Mouse (Mus musculus) lung, embryonic 15.5 days (tissue): Measurements from ENCODE around the gene Tmx2. TPM values are rescaled to one million over a fixed set of nuclear protein-coding genes. Genes with fewer than 3 reads are reported as not detected.

Source experiments
- ATAC-seq: fragments of 200-750 bp; cut with Nextera tagmentation; 2 replicates; pipeline ENCODE4 v1.8.0; 2017; ENCODE audit warnings: moderate number of reproducible peaks, borderline replicate concordance; ENCODE audit not compliant: low FRiP score, low TSS enrichment; ENCODE audit errors: extremely low read depth
- H3K27ac ChIP-seq: fragments of 300-500 bp; sonication (generic); 2 replicates; pipeline ENCODE4 v1.5.1; 2015; ENCODE audit warnings: moderate library complexity, mild to moderate bottlenecking, inconsistent platforms
- H3K27me3 ChIP-seq: fragments of 300-500 bp; sonication (generic); 2 replicates; pipeline ENCODE4 v1.6.1; 2015; ENCODE audit warnings: inconsistent platforms
- H3K36me3 ChIP-seq: fragments of 300-500 bp; sonication (generic); 2 replicates; pipeline ENCODE4 v1.6.1; 2015; ENCODE audit warnings: inconsistent platforms
- H3K4me1 ChIP-seq: fragments of 300-500 bp; sonication (generic); 2 replicates; pipeline ENCODE4 v1.6.1; 2015; ENCODE audit warnings: inconsistent platforms
- H3K4me2 ChIP-seq: fragments of 300-500 bp; sonication (generic); 2 replicates; pipeline ENCODE4 v1.6.1; 2015; ENCODE audit warnings: inconsistent platforms, mild to moderate bottlenecking, moderate library complexity
- H3K4me3 ChIP-seq: fragments of 300-500 bp; sonication (generic); 2 replicates; pipeline ENCODE4 v1.5.1; 2015; ENCODE audit warnings: mild to moderate bottlenecking, inconsistent platforms
- H3K9ac ChIP-seq: fragments of 300-500 bp; sonication (generic); 2 replicates; pipeline ENCODE4 v1.6.1; 2015; ENCODE audit warnings: inconsistent platforms
- H3K9me3 ChIP-seq: fragments of 300-500 bp; sonication (generic); 2 replicates; pipeline ENCODE4 v1.6.1; 2016; ENCODE audit warnings: inconsistent platforms
- WGBS: fragments of 180-500 bp; shearing (Covaris S2); methylation state at CpG from one replicate; pipeline ENCODE4 v1.1.7; 2015; 5-methylcytosine and 5-hydroxymethylcytosine counted together
- polyA plus RNA-seq: library from polyadenylated mRNA; unstranded; fragments of >200 nt; fragmentation: Nextera tagmentation; extraction: Ambion mirVana; gene quantifications from 2 replicates; pipeline ENCODE4 v1.2.1, GENCODE M21; 2015

Tmx2 gene
- polyA plus RNA-seq, 1 experiment from 2014 or later = 118 TPM

- 43% methylated on average over 4 of the region's 4 CpGs for WGBS
- Histone ChIP-seq H3K4me1 (peaks cover 76% of the 10 kb centered on the region), H3K9ac (no peak overlapping the region), H3K4me2 (peak overlapping the region; percentile 48), H3K27ac (peak overlapping the region; percentile 97), H3K4me3 (no peak overlapping the region), H3K27me3 (no peaks in the 10 kb centered on the region), H3K36me3 (no peaks in the 10 kb centered on the region), H3K9me3 (no peaks in the 10 kb centered on the region)
- ATAC-seq = no peak
Observed at GRCm38 (mm10) chr2:84634006-84634405, 44.9 kb downstream of the Tmx2 start.

- peaks cover 65% of the 10 kb centered on the region for H3K4me1 ChIP-seq
- no peaks in the 10 kb centered on the region for H3K27me3 ChIP-seq
- no peak overlapping the region for H3K4me3 ChIP-seq
- 3% methylated on average over 3 of the region's 3 CpGs for WGBS
- no peaks in the 10 kb centered on the region for H3K9me3 ChIP-seq
- peak overlapping the region; percentile 27; the same call in 1 of the 2 replicates for H3K9ac ChIP-seq
- H3K36me3 ChIP-seq = no peaks in the 10 kb centered on the region
- peak overlapping the region; percentile 97 for H3K27ac ChIP-seq
- 0 out of 2 replicates have a peak, but pooled peaks have one; percentile 9 for ATAC-seq
- peak overlapping the region; percentile 43 for H3K4me2 ChIP-seq
Observed at GRCm38 (mm10) chr2:84632999-84633398, 45.9 kb downstream of the Tmx2 start.

GRCm38 (mm10) chr2:84632001-84632400, 46.9 kb downstream of the Tmx2 start:
- Histone ChIP-seq H3K9me3 (no peaks in the 10 kb centered on the region), H3K4me2 (no peak overlapping the region), H3K4me1 (peaks cover 55% of the 10 kb centered on the region)

GRCm38 (mm10) chr2:84627036-84627435, 51.9 kb downstream of the Tmx2 start:
- Histone ChIP-seq H3K9ac (no peak overlapping the region), H3K9me3 (no peaks in the 10 kb centered on the region), H3K4me1 (peaks cover 41% of the 10 kb centered on the region), H3K27me3 (no peaks in the 10 kb centered on the region), H3K36me3 (0 out of 2 replicates have a peak, but pooled peaks cover 5% of the 10 kb centered on the region), H3K4me2 (no peak overlapping the region), H3K27ac (no peak overlapping the region), H3K4me3 (no peak overlapping the region)
- WGBS = 40% methylated on average over 3 of the region's 3 CpGs
- no peak for ATAC-seq

More at GRCm38 (mm10) chr2:84632001-84632400, 46.9 kb downstream of the Tmx2 start:
- Histone ChIP-seq H3K4me3 (no peak overlapping the region), H3K36me3 (no peaks in the 10 kb centered on the region), H3K27me3 (no peaks in the 10 kb centered on the region), H3K27ac (peak overlapping the region; percentile 97; the same call in 1 of the 2 replicates), H3K9ac (no peak overlapping the region)
- no peak for ATAC-seq
- WGBS = 91% methylated on average over 1 of the region's 1 CpGs

- 67% methylated on average over 7 of the region's 7 CpGs for WGBS
- H3K27ac ChIP-seq = no peak overlapping the region
- H3K9me3 ChIP-seq = no peaks in the 10 kb centered on the region
- ATAC-seq = peak; percentile 55; the same call in 1 of the 2 replicates
- H3K4me2 ChIP-seq = no peak overlapping the region
- peaks cover 35% of the 10 kb centered on the region for H3K4me1 ChIP-seq
- H3K36me3 ChIP-seq = peaks cover 6% of the 10 kb centered on the region; the same call in 1 of the 2 replicates
- no peak overlapping the region for H3K4me3 ChIP-seq
- no peaks in the 10 kb centered on the region for H3K27me3 ChIP-seq
- H3K9ac ChIP-seq = no peak overlapping the region
Observed at GRCm38 (mm10) chr2:84626366-84626975, 52.5 kb downstream of the Tmx2 start.

GRCm38 (mm10) chr2:84624201-84624600, 54.7 kb downstream of the Tmx2 start:
- H3K27me3 ChIP-seq = no peaks in the 10 kb centered on the region
- H3K9ac ChIP-seq = no peak overlapping the region
- H3K4me3 ChIP-seq = no peak overlapping the region
- peaks cover 32% of the 10 kb centered on the region for H3K4me1 ChIP-seq
- ATAC-seq = no peak
- peak overlapping the region; percentile 42; the same call in 1 of the 2 replicates for H3K27ac ChIP-seq
- no peaks in the 10 kb centered on the region for H3K9me3 ChIP-seq
- no peak overlapping the region for H3K4me2 ChIP-seq
- WGBS = 92% methylated on average over 17 of the region's 17 CpGs
- peaks cover 28% of the 10 kb centered on the region for H3K36me3 ChIP-seq

- H3K9me3 ChIP-seq = no peaks in the 10 kb centered on the region
- no peak overlapping the region for H3K4me3 ChIP-seq
- ATAC-seq = no peak
- H3K27ac ChIP-seq = peak overlapping the region; percentile 42; the same call in 1 of the 2 replicates
- peaks cover 38% of the 10 kb centered on the region for H3K4me1 ChIP-seq
- H3K27me3 ChIP-seq = no peaks in the 10 kb centered on the region
- WGBS = 80% methylated on average over 3 of the region's 3 CpGs
- no peak overlapping the region for H3K9ac ChIP-seq
- H3K4me2 ChIP-seq = no peak overlapping the region; the same call in 1 of the 2 replicates
- H3K36me3 ChIP-seq = peaks cover 30% of the 10 kb centered on the region
Observed at GRCm38 (mm10) chr2:84623428-84624119, 55.4 kb downstream of the Tmx2 start.

GRCm38 (mm10) chr2:84622668-84623067, 56.3 kb downstream of the Tmx2 start:
- Histone ChIP-seq H3K36me3 (peaks cover 30% of the 10 kb centered on the region), H3K4me1 (peaks cover 40% of the 10 kb centered on the region), H3K27me3 (no peaks in the 10 kb centered on the region), H3K9me3 (no peaks in the 10 kb centered on the region), H3K4me2 (peak overlapping the region; percentile 17), H3K4me3 (no peak overlapping the region), H3K9ac (no peak overlapping the region), H3K27ac (peak overlapping the region; percentile 64)
- 46% methylated on average over 2 of the region's 2 CpGs for WGBS
- no peak for ATAC-seq

Other genes starting within 250 kb of the Tmx2 start
- gene Tfpi, start 202.4 kb downstream of the Tmx2 start, polyA plus RNA-seq = 61.3 and 64.5 TPM in 2 replicates
- 61.5 and 66.0 TPM in 2 replicates for gene Ctnnd1, start 28.4 kb downstream of the Tmx2 start, polyA plus RNA-seq
- 0.13 and 0.22 TPM in 2 replicates for gene Btbd18, start 20.1 kb downstream of the Tmx2 start, polyA plus RNA-seq
- gene Selenoh, start 8.4 kb downstream of the Tmx2 start, polyA plus RNA-seq = 356 and 375 TPM in 2 replicates
- gene Gm28635, start 1.1 kb downstream of the Tmx2 start, polyA plus RNA-seq = not detected in 2 replicates
- 37.1 and 38.0 TPM in 2 replicates for gene Med19, start 738 bp downstream of the Tmx2 start, polyA plus RNA-seq
- 24.5 and 24.9 TPM in 2 replicates for gene Zdhhc5, start 36.0 kb upstream of the Tmx2 start, polyA plus RNA-seq
- 27.1 and 29.3 TPM in 2 replicates for gene Clp1, start 48.2 kb upstream of the Tmx2 start, polyA plus RNA-seq
- 6.3 and 6.6 TPM in 2 replicates for gene Ypel4, start 54.9 kb upstream of the Tmx2 start, polyA plus RNA-seq
- gene Gm19426, start 64.5 kb upstream of the Tmx2 start, polyA plus RNA-seq = 7.3 and 9.8 TPM in 2 replicates
- gene Serping1, start 96.3 kb upstream of the Tmx2 start, polyA plus RNA-seq = 92.3 and 104 TPM in 2 replicates
- 63.8 and 63.9 TPM in 2 replicates for gene Ube2l6, start 119.7 kb upstream of the Tmx2 start, polyA plus RNA-seq
- 0.20 and 0.27 TPM in 2 replicates for gene Smtnl1, start 143.5 kb upstream of the Tmx2 start, polyA plus RNA-seq
- gene Timm10, start 147.9 kb upstream of the Tmx2 start, polyA plus RNA-seq = 44.3 and 48.0 TPM in 2 replicates
- 15.1 and 15.9 TPM in 2 replicates for gene Slc43a1, start 159.7 kb upstream of the Tmx2 start, polyA plus RNA-seq
- 0.70 and 0.79 TPM in 2 replicates for gene Rtn4rl2, start 207.6 kb upstream of the Tmx2 start, polyA plus RNA-seq